Mouse (Mus musculus) hindbrain, postnatal 0 days (tissue): ENCODE measurements around the gene Cadm2. TPM values are rescaled to one million over a fixed set of nuclear protein-coding genes. Genes with fewer than 3 reads are reported as not detected.
A peak's percentile ranks its signal among the peaks of the same experiment; 100 is the strongest.

Experiments
- ATAC-seq: fragments of 200-750 bp; cut with Nextera tagmentation; 2 replicates; pipeline ENCODE4 v1.8.0; 2017; ENCODE audit warnings: mild to moderate bottlenecking, moderate TSS enrichment, moderate library complexity
- DNase-seq: peaks from one replicate; pipeline ENCODE4 v3.0.0-alpha.2; 2015; ENCODE audit warnings: low spot score
- H3K27ac ChIP-seq: fragments of 300-500 bp; sonication (generic); 2 replicates; pipeline ENCODE4 v1.5.1; 2014; ENCODE audit warnings: mild to moderate bottlenecking
- H3K27me3 ChIP-seq: fragments of 300-500 bp; sonication (generic); 2 replicates; pipeline ENCODE4 v1.6.1; 2014; ENCODE audit warnings: low read length, mixed read lengths; ENCODE audit not compliant: insufficient read depth
- H3K36me3 ChIP-seq: fragments of 300-500 bp; sonication (generic); 2 replicates; pipeline ENCODE4 v1.6.1; 2014; ENCODE audit warnings: low read length, mixed read lengths; ENCODE audit not compliant: insufficient read depth
- H3K4me1 ChIP-seq: fragments of 300-500 bp; sonication (generic); 2 replicates; pipeline ENCODE4 v1.6.1; 2014; ENCODE audit warnings: antibody characterized with exemption, low read length, mixed read lengths; ENCODE audit not compliant: insufficient read depth
- H3K4me2 ChIP-seq: fragments of 300-500 bp; sonication (generic); 2 replicates; pipeline ENCODE4 v1.6.1; 2014; ENCODE audit warnings: low read depth, mild to moderate bottlenecking, low read length, moderate library complexity, mixed read lengths
- H3K4me3 ChIP-seq: fragments of 300-500 bp; sonication (generic); 2 replicates; pipeline ENCODE4 v1.5.1; 2014; ENCODE audit warnings: low read length
- H3K9ac ChIP-seq: fragments of 300-500 bp; sonication (generic); replicated peaks from 2 replicates; pipeline ENCODE4 v1.6.1; 2014; ENCODE audit warnings: mild to moderate bottlenecking, low read length, moderate library complexity, mixed read lengths
- H3K9me3 ChIP-seq: fragments of 300-500 bp; sonication (generic); 2 replicates; pipeline ENCODE4 v1.6.1; 2016; ENCODE audit warnings: low read length, mixed read lengths
- CTCF ChIP-seq: IDR thresholded peaks from 2 replicates; pipeline ENCODE4 v1.5.1; 2016; ENCODE audit warnings: antibody characterized with exemption, control low read depth, low read depth
- WGBS: fragments of 180-500 bp; shearing (Covaris S2); extraction: QIAGEN DNeasy Blood & Tissue Kit; methylation state at CpG from one replicate; pipeline ENCODE4 v1.1.7; 2014; 5-methylcytosine and 5-hydroxymethylcytosine counted together
- polyA plus RNA-seq: library from polyadenylated mRNA; unstranded; fragments of >200 nt; fragmentation: Nextera tagmentation; extraction: Ambion mirVana; gene quantifications from 2 replicates; pipeline ENCODE4 v1.2.1, GENCODE M21; 2015
- total RNA-seq: library from RNA; depleted of rRNA; stranded (reverse); fragments of >200 nt; gene quantifications from 2 replicates; pipeline ENCODE4 v1.2.3, GENCODE M21; 2014; rRNA removed

Gene Cadm2
- total RNA-seq (78.2 and 88.0 TPM in 2 replicates), polyA plus RNA-seq (67.3 and 71.6 TPM in 2 replicates)

DNA sequence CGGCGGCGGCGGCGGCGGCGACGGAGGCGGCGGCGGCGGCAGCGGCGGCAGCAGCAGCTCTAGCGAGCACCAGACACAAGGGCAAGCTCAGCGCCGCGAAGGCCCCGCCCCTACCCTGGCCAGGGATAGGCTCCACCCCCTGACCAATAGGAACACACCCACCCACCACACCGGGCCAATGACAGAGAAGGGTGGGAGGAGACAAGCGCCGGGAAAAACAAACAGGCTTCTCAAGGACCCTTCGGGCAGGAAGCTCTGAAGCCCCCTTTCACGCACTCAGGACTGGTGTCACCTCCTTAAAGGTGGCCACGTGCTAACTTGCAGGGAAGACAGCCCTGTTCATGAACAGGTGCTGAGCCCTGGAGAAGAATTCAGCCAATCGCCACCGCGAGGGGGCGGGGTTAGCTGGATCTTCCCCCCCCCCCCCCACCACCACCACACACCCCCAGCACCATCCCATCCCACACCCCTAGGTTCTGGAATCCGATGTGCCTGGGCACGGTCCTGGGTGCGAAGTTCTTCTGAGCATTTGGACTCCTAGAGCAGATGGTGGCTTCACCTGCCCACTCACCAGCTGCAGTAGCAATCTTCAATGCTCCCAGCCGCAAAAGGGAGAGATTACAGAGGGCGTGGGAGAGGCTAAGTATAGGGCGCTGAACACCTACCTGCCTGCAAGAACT lies at the start of gene Cadm2:
TSS of gene Cadm2 (minus strand) at position 83 of the 680 bp plus-strand sequence.
- Histone ChIP-seq H3K4me1 (no peaks in the 10 kb centered on the region), H3K4me2 (peak within 1 kb of the TSS; percentile 77), H3K4me3 (peak within 1 kb of the TSS; percentile 86), H3K27me3 (no peaks in the 10 kb centered on the region), H3K9me3 (no peaks in the 10 kb centered on the region), H3K9ac (peak within 1 kb of the TSS; percentile 86), H3K36me3 (no peaks in the 10 kb centered on the region), H3K27ac (peak within 1 kb of the TSS; percentile 94)
- peak; percentile 97 for DNase-seq
- peak; percentile 99 for ATAC-seq
- WGBS: 2% methylated on average over 31 of the region's 35 CpGs
- no peak for TF ChIP-seq CTCF

- Histone ChIP-seq H3K9me3 (no peaks in the 10 kb centered on the region), H3K4me1 (no peaks in the 10 kb centered on the region), H3K27me3 (no peaks in the 10 kb centered on the region), H3K27ac (no peak overlapping the region), H3K36me3 (no peaks in the 10 kb centered on the region), H3K4me3 (no peak overlapping the region), H3K4me2 (no peak overlapping the region), H3K9ac (no peak overlapping the region)
- ATAC-seq: no peak
- no peak for TF ChIP-seq CTCF
- no peak for DNase-seq
- 96% methylated on average over 3 of the region's 3 CpGs for WGBS
Observed at GRCm38 (mm10) chr16:67646930-67647329, 26.2 kb upstream of the Cadm2 start.

GRCm38 (mm10) chr16:67643651-67644050 lies 22.9 kb upstream of the Cadm2 start:
- Histone ChIP-seq H3K4me2 (no peak overlapping the region), H3K4me1 (no peaks in the 10 kb centered on the region), H3K27me3 (no peaks in the 10 kb centered on the region), H3K9ac (no peak overlapping the region), H3K36me3 (no peaks in the 10 kb centered on the region), H3K9me3 (no peaks in the 10 kb centered on the region), H3K4me3 (no peak overlapping the region), H3K27ac (no peak overlapping the region)
- no peak for TF ChIP-seq CTCF
- no peak for DNase-seq
- no peak for ATAC-seq
- WGBS: 81% methylated on average over 4 of the region's 4 CpGs

- peak overlapping the region; percentile 77 for H3K4me2 ChIP-seq
- H3K9ac ChIP-seq: peak overlapping the region; percentile 86
- under 1% methylated on average over 57 of the region's 61 CpGs for WGBS
- peak overlapping the region; percentile 86 for H3K4me3 ChIP-seq
- H3K27ac ChIP-seq: peak overlapping the region; percentile 94
- no peaks in the 10 kb centered on the region for H3K27me3 ChIP-seq
- DNase-seq: peak; percentile 91
- no peaks in the 10 kb centered on the region for H3K36me3 ChIP-seq
- H3K9me3 ChIP-seq: no peaks in the 10 kb centered on the region
- ATAC-seq: peak; percentile 58
- TF ChIP-seq CTCF: peak; percentile 52
- no peaks in the 10 kb centered on the region for H3K4me1 ChIP-seq
Observed at GRCm38 (mm10) chr16:67619906-67620781, 564 bp downstream of the Cadm2 start.

GRCm38 (mm10) chr16:67619416-67619815 lies 1.3 kb downstream of the Cadm2 start:
- no peaks in the 10 kb centered on the region for H3K9me3 ChIP-seq
- under 1% methylated on average over 16 of the region's 16 CpGs for WGBS
- ATAC-seq: no peak
- no peaks in the 10 kb centered on the region for H3K36me3 ChIP-seq
- DNase-seq: peak; percentile 51
- H3K27ac ChIP-seq: peak overlapping the region; percentile 94
- peak overlapping the region; percentile 86 for H3K9ac ChIP-seq
- H3K4me3 ChIP-seq: peak overlapping the region; percentile 86
- H3K4me2 ChIP-seq: peak overlapping the region; percentile 77
- H3K4me1 ChIP-seq: no peaks in the 10 kb centered on the region
- no peak for TF ChIP-seq CTCF
- H3K27me3 ChIP-seq: no peaks in the 10 kb centered on the region

DNA sequence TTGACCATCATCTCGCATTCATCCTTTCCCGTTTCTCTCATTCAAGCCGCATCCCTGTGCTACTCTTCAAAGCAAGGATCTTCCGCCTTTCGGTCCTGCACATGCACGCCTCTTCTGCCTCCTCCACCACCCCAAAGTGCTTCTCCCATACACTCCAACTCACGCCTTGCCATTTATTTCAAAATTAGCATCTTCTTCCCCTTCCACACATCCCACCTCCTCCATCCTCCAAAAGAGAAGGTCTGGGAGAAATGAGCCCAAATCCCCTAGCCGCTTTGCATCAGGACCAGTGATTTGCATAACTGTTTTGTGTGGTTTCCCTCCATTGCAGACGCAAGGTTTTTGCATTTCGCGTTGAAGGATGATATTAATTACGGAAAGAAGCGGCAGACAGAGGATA lies 1.9 kb downstream of the Cadm2 start:
- no peak for TF ChIP-seq CTCF
- no peak for ATAC-seq
- Histone ChIP-seq H3K4me2 (peak overlapping the region; percentile 77), H3K9me3 (no peaks in the 10 kb centered on the region), H3K36me3 (no peaks in the 10 kb centered on the region), H3K4me1 (no peaks in the 10 kb centered on the region), H3K27me3 (no peaks in the 10 kb centered on the region), H3K27ac (peak overlapping the region; percentile 94), H3K9ac (peak overlapping the region; percentile 86), H3K4me3 (peak overlapping the region; percentile 86)
- DNase-seq: peak; percentile 39
- 9% methylated on average over 13 of the region's 13 CpGs for WGBS
